Mouse (Mus musculus) MEL (cell line): ENCODE measurements around the gene Avpr1b. TPM values are rescaled to one million over a fixed set of nuclear protein-coding genes. Genes with fewer than 3 reads are reported as not detected.

Source experiments
- DNase-seq: peaks from one replicate; pipeline ENCODE4 v3.0.0; 2011; ENCODE audit warnings: low read depth, low spot score
- H3K27ac ChIP-seq: 2 replicates; pipeline ENCODE4 v1.5.1; 2012; ENCODE audit warnings: low read depth, mild to moderate bottlenecking, control low read depth, low read length, moderate library complexity; ENCODE audit not compliant: control insufficient read depth
- H3K27me3 ChIP-seq, 2 experiments: fragments of 150-350 bp in 1 of 2; sonication (generic) in 1 of 2; 2 replicates each; pipeline ENCODE4 v1.6.1; 2012; ENCODE audit warnings: low read length in 2 of 2, mild to moderate bottlenecking in 2 of 2, improper control_type of control experiment in 1 of 2, moderate library complexity in 1 of 2; ENCODE audit not compliant: insufficient read depth in 2 of 2, control insufficient read depth in 1 of 2
- H3K36me3 ChIP-seq, 2 experiments: 2 replicates each; pipeline ENCODE4 v1.6.1; 2012 to 2014; ENCODE audit warnings: low read length in 2 of 2, improper control_type of control experiment in 1 of 2, inconsistent platforms in 1 of 2, mild to moderate bottlenecking in 1 of 2; ENCODE audit not compliant: insufficient read depth in 2 of 2, control insufficient read depth in 1 of 2
- H3K4me1 ChIP-seq, 2 experiments: fragments of 150-350 bp in 1 of 2; sonication (generic) in 1 of 2; 2 replicates each; pipeline ENCODE4 v1.6.1; 2012; ENCODE audit warnings: low read length in 2 of 2, improper control_type of control experiment in 1 of 2, mild to moderate bottlenecking in 1 of 2; ENCODE audit not compliant: insufficient read depth in 2 of 2, control insufficient read depth in 1 of 2
- H3K4me3 ChIP-seq, 2 experiments: fragments of 150-350 bp in 1 of 2; sonication (generic) in 1 of 2; 2 replicates each; pipeline ENCODE4 v1.5.1; 2012; ENCODE audit warnings: low read depth in 2 of 2, low read length in 2 of 2, mild to moderate bottlenecking in 2 of 2, moderate library complexity in 2 of 2, control low read depth in 1 of 2, improper control_type of control experiment in 1 of 2; ENCODE audit not compliant: control insufficient read depth in 1 of 2, insufficient read depth in 1 of 2
- H3K79me2 ChIP-seq: 2 replicates; pipeline ENCODE4 v1.6.1; 2012; ENCODE audit warnings: mild to moderate bottlenecking, low read length, moderate library complexity; ENCODE audit not compliant: control insufficient read depth, poor library complexity, insufficient read depth
- H3K9ac ChIP-seq: 2 replicates; pipeline ENCODE4 v1.6.1; 2012; ENCODE audit warnings: low read depth, mild to moderate bottlenecking, control low read depth, low read length, moderate library complexity; ENCODE audit not compliant: control insufficient read depth, poor library complexity, severe bottlenecking
- H3K9me3 ChIP-seq: fragments of 150-350 bp; sonication (generic); replicated peaks from 2 replicates; pipeline ENCODE4 v1.6.1; 2012; ENCODE audit warnings: mild to moderate bottlenecking, low read length, improper control_type of control experiment, moderate library complexity; ENCODE audit not compliant: insufficient read depth
- BHLHE40 ChIP-seq: IDR thresholded peaks from 2 replicates; pipeline ENCODE4 v1.6.1; 2012; ENCODE audit warnings: low read depth, mild to moderate bottlenecking, inconsistent platforms, low read length, improper control_type of control experiment, borderline replicate concordance
- CHD2 ChIP-seq: IDR thresholded peaks from 2 replicates; pipeline ENCODE4 v1.6.1; 2011; ENCODE audit warnings: low read length, improper control_type of control experiment
- E2F4 ChIP-seq: IDR thresholded peaks from 2 replicates; pipeline ENCODE4 v1.6.1; 2011; ENCODE audit warnings: low read depth, low read length, improper control_type of control experiment, borderline replicate concordance
- ELF1 ChIP-seq: IDR thresholded peaks from 2 replicates; pipeline ENCODE4 v1.6.1; 2014; ENCODE audit warnings: low read depth, mild to moderate bottlenecking, inconsistent platforms, low read length, improper control_type of control experiment, moderate library complexity
- EP300 ChIP-seq, 2 experiments: IDR thresholded peaks; 2 replicates each; pipeline ENCODE4 v1.6.1; 2011; ENCODE audit warnings: improper control_type of control experiment in 2 of 2, low read length in 2 of 2, low read depth in 1 of 2, mild to moderate bottlenecking in 1 of 2
- GABPA ChIP-seq: IDR thresholded peaks from 2 replicates; pipeline ENCODE4 v1.6.1; 2012; ENCODE audit warnings: low read depth, mild to moderate bottlenecking, inconsistent platforms, low read length, improper control_type of control experiment, moderate library complexity
- GATA1 ChIP-seq: IDR thresholded peaks from 2 replicates; pipeline ENCODE4 v1.6.1; 2011; ENCODE audit warnings: low read depth, low read length, improper control_type of control experiment
- HCFC1 ChIP-seq: IDR thresholded peaks from 2 replicates; pipeline ENCODE4 v1.6.1; 2012; ENCODE audit warnings: low read depth, mild to moderate bottlenecking, inconsistent platforms, low read length, improper control_type of control experiment, moderate library complexity
- MAFK ChIP-seq: IDR thresholded peaks from 2 replicates; pipeline ENCODE4 v1.6.1; 2011; ENCODE audit warnings: low read depth, mild to moderate bottlenecking, low read length, improper control_type of control experiment, borderline replicate concordance
- MAX ChIP-seq: IDR thresholded peaks from 2 replicates; pipeline ENCODE4 v1.6.1; 2011; ENCODE audit warnings: low read length, improper control_type of control experiment
- MAZ ChIP-seq: IDR thresholded peaks from 2 replicates; pipeline ENCODE4 v1.6.1; 2012; ENCODE audit warnings: low read depth, mild to moderate bottlenecking, inconsistent platforms, low read length, improper control_type of control experiment
- MEF2A ChIP-seq: IDR thresholded peaks from 2 replicates; pipeline ENCODE4 v1.6.1; 2014; ENCODE audit warnings: low read depth, mild to moderate bottlenecking, inconsistent platforms, low read length, improper control_type of control experiment; ENCODE audit not compliant: poor library complexity, insufficient replicate concordance, severe bottlenecking; ENCODE audit errors: extremely low read depth
- MYB ChIP-seq: IDR thresholded peaks from 2 replicates; pipeline ENCODE4 v1.6.1; 2011; ENCODE audit warnings: mild to moderate bottlenecking, low read depth, low read length, improper control_type of control experiment
- NELFE ChIP-seq: IDR thresholded peaks from 2 replicates; pipeline ENCODE4 v1.6.1; 2011; ENCODE audit warnings: low read depth, low read length, improper control_type of control experiment
- POLR2AphosphoS5 ChIP-seq: IDR thresholded peaks from 2 replicates; pipeline ENCODE4 v1.6.1; 2012; ENCODE audit warnings: low read depth, borderline replicate concordance, mild to moderate bottlenecking, inconsistent platforms, low read length, moderate library complexity, mixed read lengths
- SIN3A ChIP-seq: IDR thresholded peaks from 2 replicates; pipeline ENCODE4 v1.6.1; 2012; ENCODE audit warnings: low read length, improper control_type of control experiment, inconsistent platforms
- TAL1 ChIP-seq: IDR thresholded peaks from 2 replicates; pipeline ENCODE4 v1.6.1; 2012; ENCODE audit warnings: mild to moderate bottlenecking, inconsistent platforms, low read length, moderate library complexity, mixed read lengths
- TBP ChIP-seq: IDR thresholded peaks from 2 replicates; pipeline ENCODE4 v1.8.0; 2011; ENCODE audit warnings: low read depth, low read length, improper control_type of control experiment
- UBTF ChIP-seq: IDR thresholded peaks from 2 replicates; pipeline ENCODE4 v1.6.1; 2012; ENCODE audit warnings: low read depth, mild to moderate bottlenecking, inconsistent platforms, low read length, improper control_type of control experiment, moderate library complexity, borderline replicate concordance; ENCODE audit not compliant: insufficient read depth
- USF1 ChIP-seq: IDR thresholded peaks from 2 replicates; pipeline ENCODE4 v1.6.1; 2014; ENCODE audit warnings: low read depth, mild to moderate bottlenecking, inconsistent platforms, low read length, improper control_type of control experiment, moderate library complexity
- ZNF384 ChIP-seq: IDR thresholded peaks from 2 replicates; pipeline ENCODE4 v1.6.1; 2012; ENCODE audit warnings: low read depth, mild to moderate bottlenecking, inconsistent platforms, low read length, improper control_type of control experiment
- polyA plus RNA-seq, 2 experiments: library from polyadenylated mRNA; stranded (reverse) in 1 of 2; unstranded in 1 of 2; fragments of >175 nt in 1 of 2; fragments of >200 nt in 1 of 2; gene quantifications; 2 replicates each; pipeline versions ENCODE4 v1.2.1 to v1.2.4; 2012; ENCODE audit warnings: low replicate concordance in 2 of 2, low read depth in 1 of 2; ENCODE audit not compliant: insufficient read length in 2 of 2, insufficient read depth in 1 of 2, missing spikeins in 1 of 2
- total RNA-seq: library from RNA; depleted of rRNA; stranded (reverse); fragments of 300-350 nt; gene quantifications from 2 replicates; pipeline ENCODE4 v1.2.3, GENCODE M21; 2012

Gene Avpr1b
- total and polyA plus RNA-seq, 3 experiments, result not detected

GRCm38 (mm10) chr1:131613361-131614133 lies 14.5 kb downstream of the Avpr1b start (continued):
- TF ChIP-seq POLR2AphosphoS5 (no peak), MYB (no peak), UBTF (no peak), NELFE (no peak)

- Histone ChIP-seq H3K27ac (no peak overlapping the region), H3K9ac (no peak overlapping the region), H3K4me1 (peaks cover 5 to 23% of the 10 kb centered on the region in 2 experiments), H3K4me3 (no peak overlapping the region), H3K27me3 (no peaks in the 10 kb centered on the region; a peak in 1 of 4 replicates), H3K36me3 (peaks cover 0 to 18% of the 10 kb centered on the region in 2 experiments; a peak in 2 of 4 replicates), H3K9me3 (no peaks in the 10 kb centered on the region), H3K79me2 (no peaks in the 10 kb centered on the region)
- no peak for DNase-seq
- TF ChIP-seq MAX (no peak), TAL1 (no peak), POLR2AphosphoS5 (no peak), MEF2A (no peak), TBP (no peak), ELF1 (no peak), MAZ (no peak), GATA1 (no peak), EP300 (IDR thresholded peaks at IDR 0.05; ENCODE audit: low read depth in 1 of 2, low read length in 2 of 2) (no peak), SIN3A (no peak), HCFC1 (no peak), MAFK (no peak), GABPA (no peak), E2F4 (no peak), ZNF384 (no peak), USF1 (no peak), CHD2 (no peak), BHLHE40 (no peak)
These were observed 15.6 kb downstream of the Avpr1b start for GRCm38 (mm10) chr1:131614641-131615040.
